Mouse (Mus musculus): ENCODE results near the gene 1190005I06Rik.

GRCm38 (mm10) chr8:120626461-120626860, 21.0 kb downstream of the 1190005I06Rik start:
- TF ChIP-seq POLR2A (IDR thresholded peaks at IDR 0.05; ENCODE audit: insufficient read depth, low read depth, low read length) (no peak), CTCF (IDR thresholded peaks at IDR 0.05; ENCODE audit: insufficient read depth, low read depth, low read length) (no peak)

Data from olfactory bulb, adult 2 months (tissue).